Mouse (Mus musculus) brain, embryonic 14.5 days (tissue): ENCODE measurements around the gene Vars.

Experiments used
- CTCF ChIP-seq: fragments of 200-500 bp; IDR thresholded peaks from 2 replicates; pipeline ENCODE4 v1.5.1; 2012; ENCODE audit warnings: inconsistent platforms, mild to moderate bottlenecking, moderate library complexity, borderline replicate concordance; ENCODE audit not compliant: insufficient read depth, insufficient read length; ENCODE audit errors: extremely low read depth
- POLR2A ChIP-seq: fragments of 200-500 bp; IDR thresholded peaks from 2 replicates; pipeline ENCODE4 v1.6.1; 2012; ENCODE audit warnings: mild to moderate bottlenecking, inconsistent platforms, borderline replicate concordance; ENCODE audit not compliant: poor library complexity, insufficient read depth, insufficient read length, severe bottlenecking; ENCODE audit errors: extremely low read depth

DNA sequence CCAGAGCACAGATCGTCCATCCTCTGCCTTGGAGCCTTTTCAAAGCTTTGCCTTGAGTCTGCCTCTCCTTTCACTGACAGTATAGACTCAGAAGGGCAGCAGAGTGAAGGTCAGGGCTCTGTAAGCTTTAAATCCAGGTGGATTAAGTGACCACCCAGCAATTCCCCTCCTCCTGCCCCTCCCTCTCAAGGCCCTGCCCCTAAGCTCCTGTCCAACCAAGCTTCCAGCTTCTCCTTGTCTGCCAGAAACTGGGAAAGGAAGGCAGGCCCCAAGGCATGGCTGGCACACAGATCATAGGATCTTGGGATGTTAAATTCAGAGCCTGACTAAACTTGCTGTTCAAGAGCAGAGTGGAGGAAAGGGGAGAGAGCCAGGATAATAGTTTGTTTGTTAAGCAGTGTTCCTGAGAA is 36.1 kb upstream of the Vars start:
- no peak for TF ChIP-seq CTCF
- TF ChIP-seq POLR2A: no peak
